Comparison of ENCODE assay signal across 8 mouse cellular contexts in genomic region chr17:65536156-65536555, GRCm38 (mm10). TPM values are rescaled to one million over a fixed set of nuclear protein-coding genes. Genes with fewer than 3 reads are reported as not detected.
DNase-seq lines count a peak whose midpoint lies in the region; TF ChIP-seq lines count a peak whose summit lies in the region.

No protein-coding gene starts in this region.

- TF ChIP-seq POLR2A in lung, adult 2 months (IDR thresholded peaks at IDR 0.05; ENCODE audit: borderline replicate concordance, extremely low read depth, low read depth, low read length), result no peak

- WGBS in lung, adult 2 months, result 22% methylated on average over 3 of the region's 3 CpGs

- H3K27me3 ChIP-seq in splenic B cell, adult 2 months (ENCODE audit: control insufficient read depth, insufficient read depth, low read length, poor library complexity, severe bottlenecking), result no peaks in the 10 kb centered on the region

- intact Hi-C loops in heart, postnatal 14 days (cut with DNase I), result no loop called here

- H3K4me1 ChIP-seq in lung, adult 2 months (ENCODE audit: control insufficient read depth, insufficient read depth, low read length), result no peaks in the 10 kb centered on the region

- H3K4me3 ChIP-seq in lung, adult 2 months (replicated peaks; ENCODE audit: extremely low read depth, low read depth, low read length), result no peak overlapping the region

- peak; percentile 64 for TF ChIP-seq CTCF in lung, adult 2 months (IDR thresholded peaks at IDR 0.05; ENCODE audit: insufficient read depth, low read length)

- H3K36me3 ChIP-seq in splenic B cell, adult 2 months (ENCODE audit: control insufficient read depth, insufficient read depth, low read length, poor library complexity, severe bottlenecking), result no peaks in the 10 kb centered on the region

- peak; percentile 33 to 77 for DNase-seq in adrenal gland, adult (ENCODE audit: inconsistent age in 2 of 2, low spot score in 1 of 2)
- DNase-seq in adrenal gland, postnatal 4 days (ENCODE audit: low spot score in 2 of 2), result no peak
- DNase-seq in ovary, postnatal 36 days (ENCODE audit: low spot score), result peak; percentile 34
- DNase-seq in ovary, postnatal 10 days (ENCODE audit: low spot score), result no peak
- peak; percentile 25 for DNase-seq in cerebellum, adult 8-10 months
- peak; percentile 40 to 63 for DNase-seq in heart, postnatal 14 days
- DNase-seq in lung, adult 2 months, result peak; percentile 44
- peak; percentile 52 for DNase-seq in splenic B cell, adult 2 months (ENCODE audit: low read depth, low spot score)

RNA-seq across cellular contexts. Expression of gene Tmem232, which starts 4.4 kb away (rescaled TPM):
- total RNA-seq in adrenal gland, postnatal 4 days (2021), result under 1 TPM; 0.11 TPM
- not detected for total RNA-seq in heart, postnatal 14 days (2021)
- 0.65 and 1.6 TPM in 2 replicates for polyA plus RNA-seq in lung, adult 2 months (2012; rRNA removed)

Comparison
In these comparisons a context has a peak if more than half of its experiments do, and no peak if none do; other contexts are left out.
1. DNase-seq: peak in adrenal gland, adult (2 of 2), ovary, postnatal 36 days (single experiment), cerebellum, adult 8-10 months (single experiment), heart, postnatal 14 days (2 of 2), lung, adult 2 months (single experiment) and splenic B cell, adult 2 months (single experiment); none in adrenal gland, postnatal 4 days (0 of 2) and ovary, postnatal 10 days (single experiment).